In the genomic region with DNA sequence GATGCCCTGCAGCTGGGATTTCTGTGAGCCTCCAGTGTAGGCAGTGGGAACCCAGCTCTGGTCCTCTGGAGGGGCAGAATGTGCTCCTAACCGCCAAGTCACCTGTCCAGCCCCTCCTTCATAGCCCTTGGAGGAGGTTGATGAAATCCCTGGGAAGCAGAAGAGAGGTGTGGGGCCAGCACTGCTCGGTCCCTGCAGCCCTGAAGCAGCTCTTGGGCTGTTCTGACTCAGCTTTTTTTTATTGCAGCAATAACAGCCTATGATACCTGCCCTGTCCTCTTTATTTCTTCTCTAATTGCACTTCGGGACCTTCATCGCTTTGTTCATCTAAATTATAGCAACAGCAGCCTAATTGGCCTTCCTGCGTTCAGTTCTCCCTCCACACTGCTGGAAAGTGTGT, we compare ENCODE assay signal across 19 mouse cellular contexts. TPM values are rescaled to one million over a fixed set of nuclear protein-coding genes. Genes with fewer than 3 reads are reported as not detected.
DNase-seq lines count a peak whose midpoint lies in the region; ATAC-seq and TF ChIP-seq lines count a peak whose summit lies in the region.
"Had no signal": no experiment of that assay in that cellular context is flagged by ENCODE, and none has a peak within 500 bp of the region (broad histone marks: within the 10 kb centered on the region; RNA-seq: fewer than 3 reads in every experiment).

No protein-coding gene starts in this region.

- no peak overlapping the region for H3K9ac ChIP-seq in hindbrain, embryonic 14.5 days
- no peak overlapping the region for H3K9ac ChIP-seq in hindbrain, embryonic 11.5 days (ENCODE audit: low read depth, low read length)
- no peak overlapping the region for H3K9ac ChIP-seq in hindbrain, embryonic 16.5 days (ENCODE audit: low read depth, low read length)
- no peak overlapping the region for H3K9ac ChIP-seq in intestine, postnatal 0 days (ENCODE audit: low read depth, low read length)
- H3K9ac ChIP-seq: embryonic facial prominence, embryonic 15.5 days; forebrain, embryonic 15.5 days; heart, embryonic 13.5 days had no signal

- no peaks in the 10 kb centered on the region for H3K9me3 ChIP-seq in hindbrain, embryonic 14.5 days (ENCODE audit: control insufficient read depth, low read length)
- no peaks in the 10 kb centered on the region for H3K9me3 ChIP-seq in hindbrain, embryonic 11.5 days (ENCODE audit: control insufficient read depth, low read length)
- no peaks in the 10 kb centered on the region for H3K9me3 ChIP-seq in hindbrain, embryonic 16.5 days (ENCODE audit: control insufficient read depth, low read length)
- no peaks in the 10 kb centered on the region for H3K9me3 ChIP-seq in intestine, postnatal 0 days (ENCODE audit: control insufficient read depth)
- H3K9me3 ChIP-seq: embryonic facial prominence, embryonic 15.5 days; forebrain, embryonic 15.5 days; heart, embryonic 13.5 days had no signal

- no peak for TF ChIP-seq CTCF in intestine, postnatal 0 days (IDR thresholded peaks at IDR 0.05; ENCODE audit: low read depth)
- TF ChIP-seq CTCF in lung, adult 2 months (IDR thresholded peaks at IDR 0.05; ENCODE audit: insufficient read depth, low read length) = no peak

- H3K4me1 ChIP-seq in hindbrain, embryonic 14.5 days (replicated peaks; ENCODE audit: control insufficient read depth, insufficient read depth, low read length) = no peaks in the 10 kb centered on the region; the same call in 1 of the 2 replicates
- peaks cover 3% of the 10 kb centered on the region; the same call in 1 of the 2 replicates for H3K4me1 ChIP-seq in hindbrain, embryonic 11.5 days (replicated peaks; ENCODE audit: control insufficient read depth, insufficient read depth, low read length)
- H3K4me1 ChIP-seq in hindbrain, embryonic 16.5 days (ENCODE audit: control insufficient read depth, insufficient read depth, low read depth, low read length) = no peaks in the 10 kb centered on the region
- H3K4me1 ChIP-seq in intestine, postnatal 0 days (replicated peaks; ENCODE audit: control insufficient read depth, insufficient read depth, low read length) = no peaks in the 10 kb centered on the region
- H3K4me1 ChIP-seq in lung, adult 2 months (ENCODE audit: control insufficient read depth, insufficient read depth, low read length) = no peaks in the 10 kb centered on the region
- H3K4me1 ChIP-seq: embryonic facial prominence, embryonic 15.5 days; forebrain, embryonic 15.5 days; heart, embryonic 13.5 days had no signal

- no peak overlapping the region for H3K4me3 ChIP-seq in hindbrain, embryonic 14.5 days (replicated peaks; ENCODE audit: low read length)
- no peak overlapping the region for H3K4me3 ChIP-seq in hindbrain, embryonic 11.5 days (ENCODE audit: low read depth, low read length)
- no peak overlapping the region for H3K4me3 ChIP-seq in hindbrain, embryonic 16.5 days (ENCODE audit: low read length)
- H3K4me3 ChIP-seq in intestine, postnatal 0 days (ENCODE audit: low read depth, low read length) = no peak overlapping the region
- no peak overlapping the region for H3K4me3 ChIP-seq in lung, adult 2 months (replicated peaks; ENCODE audit: extremely low read depth, low read depth, low read length)
- H3K4me3 ChIP-seq: embryonic facial prominence, embryonic 15.5 days; forebrain, embryonic 15.5 days; heart, embryonic 13.5 days had no signal

- H3K27ac ChIP-seq in hindbrain, embryonic 14.5 days = no peak overlapping the region
- no peak overlapping the region for H3K27ac ChIP-seq in hindbrain, embryonic 11.5 days (ENCODE audit: low read depth, low read length)
- no peak overlapping the region for H3K27ac ChIP-seq in hindbrain, embryonic 16.5 days (ENCODE audit: low read depth, low read length)
- no peak overlapping the region for H3K27ac ChIP-seq in intestine, postnatal 0 days (ENCODE audit: low read depth, low read length)
- H3K27ac ChIP-seq: embryonic facial prominence, embryonic 15.5 days; forebrain, embryonic 15.5 days; heart, embryonic 13.5 days had no signal

- WGBS in hindbrain, embryonic 14.5 days = 70% methylated on average over 5 of the region's 5 CpGs
- 85% methylated on average over 5 of the region's 5 CpGs for WGBS in hindbrain, embryonic 11.5 days
- 73% methylated on average over 5 of the region's 5 CpGs for WGBS in hindbrain, embryonic 16.5 days
- WGBS in intestine, postnatal 0 days = 37% methylated on average over 5 of the region's 5 CpGs
- WGBS in lung, adult 2 months = 79% methylated on average over 5 of the region's 5 CpGs

- TF ChIP-seq POLR2A in lung, adult 2 months (IDR thresholded peaks at IDR 0.05; ENCODE audit: borderline replicate concordance, extremely low read depth, low read depth, low read length) = no peak

- no peak overlapping the region for H3K4me2 ChIP-seq in hindbrain, embryonic 14.5 days (replicated peaks)
- no peak overlapping the region for H3K4me2 ChIP-seq in hindbrain, embryonic 11.5 days (replicated peaks; ENCODE audit: low read depth, low read length)
- no peak overlapping the region for H3K4me2 ChIP-seq in hindbrain, embryonic 16.5 days (ENCODE audit: low read length)
- H3K4me2 ChIP-seq in intestine, postnatal 0 days (replicated peaks; ENCODE audit: low read depth) = no peak overlapping the region
- H3K4me2 ChIP-seq: embryonic facial prominence, embryonic 15.5 days; forebrain, embryonic 15.5 days; heart, embryonic 13.5 days had no signal

- no peak for DNase-seq in hindbrain, embryonic 14.5 days (ENCODE audit: low spot score)
- DNase-seq in hindbrain, embryonic 11.5 days (ENCODE audit: low spot score) = no peak
- no peak for DNase-seq in embryo, embryonic 11 days
- DNase-seq in lung, adult 2 months = no peak
- DNase-seq: adrenal gland, adult 2 months; adrenal gland, postnatal 25 days; cerebellum, adult 18-20 months; cerebellum, adult 9-11 months; cerebellum, postnatal 36 days; gastrocnemius, postnatal 36 days; heart, postnatal 4 days had no signal

- ATAC-seq in hindbrain, embryonic 14.5 days (ENCODE audit: low FRiP score) = 0 out of 2 replicates have a peak, but pooled peaks have one; percentile 41
- ATAC-seq in hindbrain, embryonic 11.5 days (ENCODE audit: low FRiP score) = no peak
- ATAC-seq in erythroblast, adult 5-6 weeks (replicated peaks; ENCODE audit: low FRiP score, poor library complexity, severe bottlenecking) = peak; percentile 62; the same call in 1 of the 2 replicates
- peak; percentile 59; the same call in 1 of the 2 replicates for ATAC-seq in hindbrain, embryonic 16.5 days
- peak; percentile 54; the same call in 1 of the 2 replicates for ATAC-seq in intestine, postnatal 0 days
- ATAC-seq in granulocyte monocyte progenitor cell, adult 5-6 weeks (replicated peaks; ENCODE audit: poor library complexity, severe bottlenecking) = no peak
- ATAC-seq: forebrain, embryonic 15.5 days; inflammation-experienced regulatory T-cells, adult 6 months had no signal

- no peaks in the 10 kb centered on the region for H3K27me3 ChIP-seq in hindbrain, embryonic 14.5 days (ENCODE audit: control insufficient read depth, insufficient read depth, low read length)
- H3K27me3 ChIP-seq in hindbrain, embryonic 11.5 days (ENCODE audit: control insufficient read depth, insufficient read depth, low read length) = no peaks in the 10 kb centered on the region
- H3K27me3 ChIP-seq in hindbrain, embryonic 16.5 days (replicated peaks; ENCODE audit: control insufficient read depth, insufficient read depth, low read length) = no peaks in the 10 kb centered on the region
- 0 out of 2 replicates have a peak, but pooled peaks cover 2% of the 10 kb centered on the region for H3K27me3 ChIP-seq in intestine, postnatal 0 days (replicated peaks; ENCODE audit: control insufficient read depth, insufficient read depth, low read length)
- H3K27me3 ChIP-seq: embryonic facial prominence, embryonic 15.5 days; forebrain, embryonic 15.5 days had no signal

- no peaks in the 10 kb centered on the region for H3K36me3 ChIP-seq in hindbrain, embryonic 14.5 days (replicated peaks; ENCODE audit: control insufficient read depth, insufficient read depth)
- H3K36me3 ChIP-seq in hindbrain, embryonic 11.5 days (ENCODE audit: control insufficient read depth, insufficient read depth, low read length) = no peaks in the 10 kb centered on the region
- H3K36me3 ChIP-seq in hindbrain, embryonic 16.5 days (ENCODE audit: control insufficient read depth, insufficient read depth, low read length) = no peaks in the 10 kb centered on the region
- H3K36me3 ChIP-seq in intestine, postnatal 0 days (ENCODE audit: control insufficient read depth, insufficient read depth) = no peaks in the 10 kb centered on the region
- H3K36me3 ChIP-seq: embryonic facial prominence, embryonic 15.5 days; forebrain, embryonic 15.5 days; heart, embryonic 13.5 days had no signal

RNA-seq across cellular contexts. Expression of gene Eif4e, which starts 15.5 kb away (rescaled TPM):
- polyA plus RNA-seq in hindbrain, embryonic 14.5 days (2014; fragmentation: Nextera tagmentation; extraction: Ambion mirVana) = 314 and 377 TPM in 2 replicates
- polyA plus RNA-seq in hindbrain, embryonic 11.5 days (2014; fragmentation: Nextera tagmentation; extraction: Ambion mirVana) = 401 and 469 TPM in 2 replicates
- total RNA-seq in erythroblast, adult 5-6 weeks (2015; ENCODE audit: low replicate concordance) = 55.5 and 73.6 TPM in 2 replicates
- total RNA-seq in erythroblast, adult 5-6 weeks (2017; ENCODE audit: low replicate concordance) = 53.2 and 70.4 TPM in 2 replicates
- 315 and 352 TPM in 2 replicates for polyA plus RNA-seq in hindbrain, embryonic 16.5 days (2015; fragmentation: Nextera tagmentation; extraction: Ambion mirVana)
- polyA plus RNA-seq in intestine, postnatal 0 days (2015; fragmentation: Nextera tagmentation; extraction: Ambion mirVana) = 126 and 134 TPM in 2 replicates
- 179 and 203 TPM in 2 replicates for total RNA-seq in granulocyte monocyte progenitor cell, adult 5-6 weeks (2014; fragmentation: Nextera tagmentation)
- 188 and 220 TPM in 2 replicates for total RNA-seq in granulocyte monocyte progenitor cell, adult 5-6 weeks (2017)
- 5.1 and 23.2 TPM in 2 replicates for polyA plus RNA-seq in lung, adult 2 months (2012; rRNA removed)

RNA-seq across cellular contexts. Expression of gene Metap1, which starts 21.2 kb away (rescaled TPM):
- polyA plus RNA-seq in hindbrain, embryonic 14.5 days (2014; fragmentation: Nextera tagmentation; extraction: Ambion mirVana) = 58.3 and 61.9 TPM in 2 replicates
- 60.3 and 64.6 TPM in 2 replicates for polyA plus RNA-seq in hindbrain, embryonic 11.5 days (2014; fragmentation: Nextera tagmentation; extraction: Ambion mirVana)
- total RNA-seq in erythroblast, adult 5-6 weeks (2015; ENCODE audit: low replicate concordance) = 10.0 and 15.3 TPM in 2 replicates
- total RNA-seq in erythroblast, adult 5-6 weeks (2017; ENCODE audit: low replicate concordance) = 18.2 and 21.3 TPM in 2 replicates
- polyA plus RNA-seq in hindbrain, embryonic 16.5 days (2015; fragmentation: Nextera tagmentation; extraction: Ambion mirVana) = 45.7 and 47.5 TPM in 2 replicates
- 29.0 and 29.6 TPM in 2 replicates for polyA plus RNA-seq in intestine, postnatal 0 days (2015; fragmentation: Nextera tagmentation; extraction: Ambion mirVana)
- total RNA-seq in granulocyte monocyte progenitor cell, adult 5-6 weeks (2014; fragmentation: Nextera tagmentation) = 38.7 and 45.3 TPM in 2 replicates
- 45.5 and 54.0 TPM in 2 replicates for total RNA-seq in granulocyte monocyte progenitor cell, adult 5-6 weeks (2017)
- 8.9 and 15.6 TPM in 2 replicates for polyA plus RNA-seq in lung, adult 2 months (2012; rRNA removed)

Comparison
In these comparisons a context has a peak if more than half of its experiments do, and no peak if none do; other contexts are left out.
1. ATAC-seq: peak in hindbrain, embryonic 14.5 days (single experiment), erythroblast, adult 5-6 weeks (single experiment), hindbrain, embryonic 16.5 days (single experiment) and intestine, postnatal 0 days (single experiment); none in hindbrain, embryonic 11.5 days (single experiment) and granulocyte monocyte progenitor cell, adult 5-6 weeks (single experiment).